Mouse (Mus musculus) liver, embryonic 11.5 days (tissue): ENCODE data around the gene Reln. TPM values are rescaled to one million over a fixed set of nuclear protein-coding genes. Genes with fewer than 3 reads are reported as not detected.

ENCODE experiments used
- ATAC-seq: fragments of 200-750 bp; cut with Nextera tagmentation; replicated peaks from 2 replicates; pipeline ENCODE4 v1.8.0; 2017; ENCODE audit warnings: moderate number of reproducible peaks, mild to moderate bottlenecking, moderate TSS enrichment, moderate library complexity; ENCODE audit not compliant: low FRiP score
- DNase-seq: peaks from one replicate; pipeline ENCODE4 v3.0.0-alpha.2; 2017; ENCODE audit warnings: low spot score
- H3K27ac ChIP-seq: fragments of 300-500 bp; sonication (generic); 2 replicates; pipeline ENCODE4 v1.5.1; 2014; ENCODE audit warnings: mild to moderate bottlenecking, low read depth, low read length, control low read depth
- H3K27me3 ChIP-seq: fragments of 300-500 bp; sonication (generic); replicated peaks from 2 replicates; pipeline ENCODE4 v1.6.1; 2014; ENCODE audit warnings: low read length, mixed read lengths; ENCODE audit not compliant: control insufficient read depth, insufficient read depth
- H3K36me3 ChIP-seq: fragments of 300-500 bp; sonication (generic); 2 replicates; pipeline ENCODE4 v1.6.1; 2014; ENCODE audit warnings: mild to moderate bottlenecking, low read length, moderate library complexity, mixed read lengths; ENCODE audit not compliant: control insufficient read depth, insufficient read depth
- H3K4me1 ChIP-seq: fragments of 300-500 bp; sonication (generic); replicated peaks from 2 replicates; pipeline ENCODE4 v1.6.1; 2014; ENCODE audit warnings: low read length, mixed read lengths; ENCODE audit not compliant: control insufficient read depth, insufficient read depth
- H3K4me2 ChIP-seq: fragments of 300-500 bp; sonication (generic); 2 replicates; pipeline ENCODE4 v1.6.1; 2014; ENCODE audit warnings: mild to moderate bottlenecking, control low read depth, moderate library complexity
- H3K4me3 ChIP-seq: fragments of 300-500 bp; sonication (generic); 2 replicates; pipeline ENCODE4 v1.5.1; 2014; ENCODE audit warnings: low read depth, low read length, control low read depth
- H3K9ac ChIP-seq: fragments of 300-500 bp; sonication (generic); 2 replicates; pipeline ENCODE4 v1.6.1; 2014; ENCODE audit warnings: low read depth, low read length, control low read depth
- H3K9me3 ChIP-seq: fragments of 300-500 bp; sonication (generic); 2 replicates; pipeline ENCODE4 v1.6.1; 2016; ENCODE audit warnings: low read length, inconsistent platforms, mixed read lengths; ENCODE audit not compliant: control insufficient read depth
- WGBS: fragments of 180-500 bp; shearing (Covaris S2); extraction: QIAGEN DNeasy Blood & Tissue Kit; methylation state at CpG from one replicate; pipeline ENCODE4 v1.1.7; 2014; 5-methylcytosine and 5-hydroxymethylcytosine counted together
- polyA plus RNA-seq: library from polyadenylated mRNA; unstranded; fragments of >200 nt; fragmentation: Nextera tagmentation; extraction: Ambion mirVana; gene quantifications from 2 replicates; pipeline ENCODE4 v1.2.1, GENCODE M21; 2014

The Reln gene
- polyA plus RNA-seq, 1 experiment from 2014 or later: 56.2 TPM

- no peak overlapping the region for H3K4me2 ChIP-seq
- no peak for ATAC-seq
- no peak overlapping the region for H3K27ac ChIP-seq
- DNase-seq: no peak
- no peak overlapping the region for H3K4me3 ChIP-seq
- no peaks in the 10 kb centered on the region for H3K4me1 ChIP-seq
- H3K9ac ChIP-seq: no peak overlapping the region
- WGBS: 86% methylated on average over 1 of the region's 1 CpGs
- H3K9me3 ChIP-seq: no peaks in the 10 kb centered on the region
- no peaks in the 10 kb centered on the region for H3K27me3 ChIP-seq
- no peaks in the 10 kb centered on the region; the same call in 1 of the 2 replicates for H3K36me3 ChIP-seq
Observed at GRCm38 (mm10) chr5:21944579-21944978, 399.9 kb downstream of the Reln start.

DNA sequence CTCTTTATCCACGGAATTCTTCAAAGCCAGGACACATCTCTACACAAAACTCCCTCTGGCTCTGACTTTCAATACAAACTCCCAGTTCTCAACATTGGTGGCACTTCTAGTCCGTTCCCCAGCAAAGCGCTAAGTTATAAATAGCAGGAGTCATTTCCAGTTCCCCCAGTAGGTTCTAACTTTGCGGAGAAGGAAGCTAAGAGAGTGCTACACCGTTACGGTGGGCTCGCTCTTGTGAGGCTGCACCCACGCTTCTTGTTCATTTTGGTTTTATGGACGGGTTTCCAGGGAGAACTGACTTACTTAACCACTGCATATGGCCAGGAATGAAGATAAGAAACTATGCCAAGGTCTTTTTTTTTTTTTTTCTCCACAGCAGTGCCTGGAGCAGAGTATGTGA, 405.1 kb downstream of the Reln start:
- Histone ChIP-seq H3K36me3 (no peaks in the 10 kb centered on the region), H3K27ac (no peak overlapping the region), H3K27me3 (no peaks in the 10 kb centered on the region), H3K4me1 (no peaks in the 10 kb centered on the region), H3K4me3 (no peak overlapping the region), H3K9me3 (no peaks in the 10 kb centered on the region), H3K4me2 (no peak overlapping the region), H3K9ac (no peak overlapping the region)
- 64% methylated on average over 9 of the region's 9 CpGs for WGBS
- no peak for DNase-seq
- no peak for ATAC-seq

DNA sequence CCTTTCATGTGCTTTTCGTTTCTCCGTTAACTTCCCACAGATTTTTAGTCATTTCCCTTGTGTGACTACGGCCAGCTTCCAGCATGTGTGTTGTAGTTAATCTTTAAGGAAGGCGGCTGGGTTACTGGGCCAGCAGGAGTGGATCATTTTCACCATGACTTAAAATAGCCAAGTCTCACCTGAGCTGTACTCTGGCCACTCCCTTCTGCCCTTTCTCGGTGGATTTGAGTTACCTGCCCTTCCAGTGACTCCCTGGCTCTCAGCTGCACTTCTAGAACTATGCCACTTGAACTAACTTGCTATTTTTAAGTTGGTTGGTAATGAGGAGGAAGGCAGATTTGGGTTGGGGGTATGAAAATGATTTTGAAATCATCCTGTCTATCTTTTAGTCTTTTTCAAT, 406.4 kb downstream of the Reln start:
- no peak overlapping the region for H3K9ac ChIP-seq
- H3K4me2 ChIP-seq: no peak overlapping the region
- H3K4me3 ChIP-seq: no peak overlapping the region
- 79% methylated on average over 5 of the region's 5 CpGs for WGBS
- no peaks in the 10 kb centered on the region for H3K9me3 ChIP-seq
- no peak overlapping the region for H3K27ac ChIP-seq
- no peak for DNase-seq
- no peaks in the 10 kb centered on the region for H3K36me3 ChIP-seq
- H3K27me3 ChIP-seq: no peaks in the 10 kb centered on the region
- no peaks in the 10 kb centered on the region for H3K4me1 ChIP-seq
- ATAC-seq: no peak

GRCm38 (mm10) chr5:21936627-21937026, 407.9 kb downstream of the Reln start:
- WGBS: 70% methylated on average over 2 of the region's 2 CpGs
- no peaks in the 10 kb centered on the region for H3K36me3 ChIP-seq
- no peak overlapping the region for H3K4me2 ChIP-seq
- H3K27ac ChIP-seq: no peak overlapping the region
- no peak overlapping the region for H3K9ac ChIP-seq
- H3K4me1 ChIP-seq: no peaks in the 10 kb centered on the region
- H3K4me3 ChIP-seq: no peak overlapping the region
- no peak for ATAC-seq
- H3K27me3 ChIP-seq: no peaks in the 10 kb centered on the region
- H3K9me3 ChIP-seq: no peaks in the 10 kb centered on the region
- DNase-seq: no peak

- no peaks in the 10 kb centered on the region for H3K4me1 ChIP-seq
- H3K27me3 ChIP-seq: no peaks in the 10 kb centered on the region
- H3K9ac ChIP-seq: no peak overlapping the region
- H3K36me3 ChIP-seq: no peaks in the 10 kb centered on the region
- no peak overlapping the region for H3K27ac ChIP-seq
- no peak overlapping the region for H3K4me3 ChIP-seq
- no peaks in the 10 kb centered on the region for H3K9me3 ChIP-seq
- 81% methylated on average over 5 of the region's 5 CpGs for WGBS
- no peak for DNase-seq
- ATAC-seq: no peak
- no peak overlapping the region for H3K4me2 ChIP-seq
Observed at GRCm38 (mm10) chr5:21936096-21936495, 408.4 kb downstream of the Reln start.

GRCm38 (mm10) chr5:21934811-21935396, 409.6 kb downstream of the Reln start:
- no peak overlapping the region for H3K4me2 ChIP-seq
- H3K4me3 ChIP-seq: no peak overlapping the region
- H3K9ac ChIP-seq: no peak overlapping the region
- H3K36me3 ChIP-seq: no peaks in the 10 kb centered on the region
- 86% methylated on average over 13 of the region's 13 CpGs for WGBS
- ATAC-seq (no peak), DNase-seq (no peak)
- H3K4me1 ChIP-seq: no peaks in the 10 kb centered on the region
- H3K9me3 ChIP-seq: no peaks in the 10 kb centered on the region
- H3K27me3 ChIP-seq: no peaks in the 10 kb centered on the region
- no peak overlapping the region for H3K27ac ChIP-seq

DNA sequence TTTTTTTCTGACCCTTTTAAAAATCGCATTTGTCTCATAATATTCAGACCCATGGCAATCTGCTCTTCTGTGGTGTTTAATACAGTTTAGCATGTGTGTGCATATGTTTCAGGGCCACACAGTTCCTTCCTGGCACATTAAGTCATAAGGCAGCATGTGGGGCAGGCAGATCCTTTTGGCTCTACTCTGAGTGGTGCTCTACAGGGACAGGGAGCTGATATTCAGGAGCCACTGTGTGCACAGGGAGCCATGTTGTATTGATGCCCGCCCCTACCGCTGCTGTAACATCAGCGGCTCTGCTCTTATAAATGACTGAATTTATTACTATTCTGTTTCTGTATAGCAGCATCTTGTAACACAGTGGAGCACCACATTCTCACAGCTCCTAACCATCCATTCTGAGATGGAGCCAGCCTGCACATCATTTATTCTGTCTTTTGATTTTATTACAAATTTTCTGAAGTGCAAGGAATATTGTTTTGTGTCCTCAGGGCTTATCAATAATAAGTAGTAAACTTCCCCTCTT, 410.3 kb downstream of the Reln start:
- ATAC-seq (no peak), DNase-seq (no peak)
- H3K27ac ChIP-seq: no peak overlapping the region
- no peaks in the 10 kb centered on the region for H3K36me3 ChIP-seq
- no peaks in the 10 kb centered on the region for H3K27me3 ChIP-seq
- H3K4me2 ChIP-seq: no peak overlapping the region
- no peaks in the 10 kb centered on the region for H3K4me1 ChIP-seq
- no peaks in the 10 kb centered on the region for H3K9me3 ChIP-seq
- no peak overlapping the region for H3K9ac ChIP-seq
- 90% methylated on average over 4 of the region's 4 CpGs for WGBS
- H3K4me3 ChIP-seq: no peak overlapping the region

DNA sequence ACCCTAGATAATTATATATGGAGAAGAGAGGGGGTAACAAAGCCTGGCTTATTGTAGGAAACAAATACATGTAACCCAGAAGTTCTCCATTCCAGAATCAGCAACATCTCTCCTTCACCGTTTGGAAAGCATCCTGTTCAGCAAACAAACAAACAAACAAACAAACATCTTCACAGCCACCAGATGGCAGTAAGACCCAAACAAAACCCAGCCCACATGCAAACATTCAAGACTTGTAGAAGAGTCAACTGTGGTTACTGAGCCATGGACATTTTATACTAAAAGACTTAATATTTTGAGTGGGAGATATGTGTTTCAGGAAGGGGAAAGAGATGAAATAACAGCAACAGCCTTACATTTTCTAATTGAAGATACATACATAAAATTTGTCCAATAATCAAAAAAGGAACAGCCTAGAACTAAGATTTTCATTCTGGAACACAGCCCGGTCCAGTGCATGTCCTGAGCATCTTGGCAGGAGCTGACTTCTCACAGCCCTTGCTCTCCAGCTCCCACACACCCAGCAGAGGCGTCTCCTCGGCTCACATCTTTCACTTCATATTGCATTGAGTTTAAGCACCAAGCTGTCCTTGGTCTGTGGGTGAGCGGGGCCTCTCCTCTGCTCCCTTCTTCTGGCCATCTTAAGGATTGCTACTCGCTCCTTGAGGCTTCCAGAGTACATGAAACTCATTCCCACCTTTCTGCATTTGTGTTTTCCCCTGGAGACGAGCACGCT, 411.0 kb downstream of the Reln start:
- ATAC-seq (no peak), DNase-seq (no peak)
- WGBS: 79% methylated on average over 8 of the region's 8 CpGs
- H3K4me2 ChIP-seq: no peak overlapping the region
- H3K4me1 ChIP-seq: no peaks in the 10 kb centered on the region
- no peaks in the 10 kb centered on the region for H3K27me3 ChIP-seq
- no peak overlapping the region for H3K4me3 ChIP-seq
- no peak overlapping the region for H3K27ac ChIP-seq
- H3K36me3 ChIP-seq: no peaks in the 10 kb centered on the region
- no peaks in the 10 kb centered on the region for H3K9me3 ChIP-seq
- H3K9ac ChIP-seq: no peak overlapping the region

- H3K4me2 ChIP-seq: no peak overlapping the region
- H3K9me3 ChIP-seq: no peaks in the 10 kb centered on the region
- no peak overlapping the region for H3K4me3 ChIP-seq
- ATAC-seq (no peak), DNase-seq (no peak)
- H3K9ac ChIP-seq: no peak overlapping the region
- no peaks in the 10 kb centered on the region for H3K4me1 ChIP-seq
- H3K27me3 ChIP-seq: no peaks in the 10 kb centered on the region
- 64% methylated on average over 4 of the region's 4 CpGs for WGBS
- H3K27ac ChIP-seq: no peak overlapping the region
- no peaks in the 10 kb centered on the region for H3K36me3 ChIP-seq
Observed at GRCm38 (mm10) chr5:21931151-21931550, 413.4 kb downstream of the Reln start.
